26 mouse cellular contexts compared by ENCODE assay signal in genomic region chr2:3745041-3745440, GRCm38 (mm10).
DNase-seq lines count a peak whose midpoint lies in the region; ATAC-seq and TF ChIP-seq lines count a peak whose summit lies in the region.
"Had no signal": no experiment of that assay in that cellular context is flagged by ENCODE, and none has a peak within 500 bp of the region (broad histone marks: within the 10 kb centered on the region; RNA-seq: fewer than 3 reads in every experiment).

No protein-coding gene starts in this region.

- no peaks in the 10 kb centered on the region for H3K9me3 ChIP-seq in heart, embryonic 12.5 days (replicated peaks)
- H3K9me3 ChIP-seq in heart, embryonic 15.5 days (replicated peaks) = no peaks in the 10 kb centered on the region
- H3K9me3 ChIP-seq in limb, embryonic 11.5 days (ENCODE audit: control insufficient read depth, low read length) = no peaks in the 10 kb centered on the region
- H3K9me3 ChIP-seq in limb, embryonic 10.5 days (replicated peaks) = no peaks in the 10 kb centered on the region
- H3K9me3 ChIP-seq: embryonic facial prominence, embryonic 12.5 days; embryonic facial prominence, embryonic 15.5 days; hindbrain, embryonic 10.5 days; hindbrain, embryonic 13.5 days; intestine, embryonic 15.5 days had no signal

- no peak for TF ChIP-seq CTCF in lung, adult 2 months (IDR thresholded peaks at IDR 0.05; ENCODE audit: insufficient read depth, low read length)

- H3K36me3 ChIP-seq in heart, embryonic 12.5 days = 0 out of 2 replicates have a peak, but pooled peaks cover 2% of the 10 kb centered on the region
- no peaks in the 10 kb centered on the region for H3K36me3 ChIP-seq in heart, embryonic 15.5 days
- H3K36me3 ChIP-seq in limb, embryonic 11.5 days (ENCODE audit: control insufficient read depth, insufficient read depth, low read length) = no peaks in the 10 kb centered on the region
- H3K36me3 ChIP-seq in limb, embryonic 10.5 days = no peaks in the 10 kb centered on the region
- H3K36me3 ChIP-seq: embryonic facial prominence, embryonic 12.5 days; embryonic facial prominence, embryonic 15.5 days; hindbrain, embryonic 10.5 days; hindbrain, embryonic 13.5 days; intestine, embryonic 15.5 days had no signal

- ATAC-seq in heart, embryonic 12.5 days (ENCODE audit: insufficient number of reproducible peaks, low FRiP score) = 0 out of 2 replicates have a peak, but pooled peaks have one; percentile 19
- peak; percentile 41; the same call in 1 of the 2 replicates for ATAC-seq in heart, embryonic 15.5 days (replicated peaks; ENCODE audit: insufficient number of reproducible peaks, insufficient read depth, low FRiP score, low read depth)
- ATAC-seq in limb, embryonic 11.5 days (ENCODE audit: insufficient number of reproducible peaks, low FRiP score, low TSS enrichment, low read depth) = no peak
- ATAC-seq: CD4-positive, CD25-positive, alpha-beta regulatory T cell, adult 4 months; forebrain, embryonic 14.5 days; forebrain, postnatal 0 days; intestine, embryonic 15.5 days had no signal

- no peak overlapping the region for H3K9ac ChIP-seq in heart, embryonic 12.5 days
- no peak overlapping the region for H3K9ac ChIP-seq in heart, embryonic 15.5 days
- H3K9ac ChIP-seq in limb, embryonic 11.5 days (ENCODE audit: low read length) = no peak overlapping the region
- H3K9ac ChIP-seq: embryonic facial prominence, embryonic 12.5 days; embryonic facial prominence, embryonic 15.5 days; forebrain, postnatal 0 days; hindbrain, embryonic 13.5 days; intestine, embryonic 15.5 days had no signal

- H3K4me1 ChIP-seq in heart, embryonic 12.5 days (replicated peaks) = peaks cover 74% of the 10 kb centered on the region
- H3K4me1 ChIP-seq in heart, embryonic 15.5 days (replicated peaks) = peaks cover 61% of the 10 kb centered on the region
- peaks cover 9% of the 10 kb centered on the region for H3K4me1 ChIP-seq in limb, embryonic 11.5 days (ENCODE audit: control insufficient read depth, insufficient read depth, low read length)
- peaks cover 29% of the 10 kb centered on the region for H3K4me1 ChIP-seq in limb, embryonic 10.5 days
- peaks cover 15% of the 10 kb centered on the region for H3K4me1 ChIP-seq in lung, adult 2 months (ENCODE audit: control insufficient read depth, insufficient read depth, low read length)

- H3K4me2 ChIP-seq in heart, embryonic 12.5 days = no peak overlapping the region
- H3K4me2 ChIP-seq in heart, embryonic 15.5 days = peak overlapping the region; percentile 10; the same call in 1 of the 2 replicates
- H3K4me2 ChIP-seq in limb, embryonic 11.5 days (ENCODE audit: low read depth, severe bottlenecking) = no peak overlapping the region
- H3K4me2 ChIP-seq: embryonic facial prominence, embryonic 12.5 days; embryonic facial prominence, embryonic 15.5 days; hindbrain, embryonic 13.5 days; intestine, embryonic 15.5 days had no signal

- no peaks in the 10 kb centered on the region for H3K27me3 ChIP-seq in heart, embryonic 12.5 days (replicated peaks)
- no peaks in the 10 kb centered on the region for H3K27me3 ChIP-seq in heart, embryonic 15.5 days
- H3K27me3 ChIP-seq in limb, embryonic 11.5 days (ENCODE audit: control insufficient read depth, insufficient read depth, low read length) = no peaks in the 10 kb centered on the region
- no peaks in the 10 kb centered on the region for H3K27me3 ChIP-seq in limb, embryonic 10.5 days (ENCODE audit: low read depth, poor library complexity, severe bottlenecking)
- H3K27me3 ChIP-seq: embryonic facial prominence, embryonic 12.5 days; embryonic facial prominence, embryonic 15.5 days; hindbrain, embryonic 13.5 days; intestine, embryonic 15.5 days had no signal

- H3K27ac ChIP-seq in heart, embryonic 12.5 days (ENCODE audit: poor library complexity, severe bottlenecking) = peak overlapping the region; percentile 73
- H3K27ac ChIP-seq in heart, embryonic 15.5 days = peak overlapping the region; percentile 75
- 0 out of 2 replicates have a peak overlapping the region, but pooled peaks have one; percentile 21 for H3K27ac ChIP-seq in limb, embryonic 11.5 days (replicated peaks; ENCODE audit: low read depth, low read length)
- no peak overlapping the region for H3K27ac ChIP-seq in limb, embryonic 10.5 days
- H3K27ac ChIP-seq: embryonic facial prominence, embryonic 12.5 days; embryonic facial prominence, embryonic 15.5 days; gastrocnemius, adult 2 months; heart, adult 2 months; hindbrain, embryonic 10.5 days; hindbrain, embryonic 13.5 days; intestine, embryonic 15.5 days had no signal

- WGBS in heart, embryonic 12.5 days = 23% methylated on average over 3 of the region's 3 CpGs
- 31% methylated on average over 3 of the region's 3 CpGs for WGBS in heart, embryonic 15.5 days
- 92% methylated on average over 3 of the region's 3 CpGs for WGBS in limb, embryonic 11.5 days
- 92% methylated on average over 3 of the region's 3 CpGs for WGBS in limb, embryonic 10.5 days
- 64% methylated on average over 3 of the region's 3 CpGs for WGBS in lung, adult 2 months

- no peak for DNase-seq in heart, adult 18-20 months
- no peak for DNase-seq in heart, adult 11 months
- DNase-seq in limb, embryonic 11.5 days (ENCODE audit: low spot score) = no peak
- DNase-seq in limb, embryonic 10.5 days (ENCODE audit: low spot score) = no peak
- DNase-seq in lung, postnatal 36 days = peak; percentile 39
- no peak for DNase-seq in lung, adult 2 months
- DNase-seq: adrenal gland, adult 2 months; adrenal gland, postnatal 14 days; cerebellum, adult 11 months; cerebellum, adult 2 months; cerebellum, adult 9-11 months; cerebellum, postnatal 25 days; forebrain, postnatal 0 days; gastrocnemius, adult 2 months; gastrocnemius, postnatal 14 days; heart, adult 2 months; kidney, adult 11 months had no signal

- no peak for TF ChIP-seq POLR2A in lung, adult 2 months (IDR thresholded peaks at IDR 0.05; ENCODE audit: borderline replicate concordance, extremely low read depth, low read depth, low read length)

- no peak overlapping the region for H3K4me3 ChIP-seq in heart, embryonic 12.5 days
- no peak overlapping the region for H3K4me3 ChIP-seq in heart, embryonic 15.5 days
- H3K4me3 ChIP-seq in limb, embryonic 11.5 days (ENCODE audit: low read depth, low read length) = no peak overlapping the region
- H3K4me3 ChIP-seq in limb, embryonic 10.5 days = no peak overlapping the region
- no peak overlapping the region for H3K4me3 ChIP-seq in lung, adult 2 months (replicated peaks; ENCODE audit: extremely low read depth, low read depth, low read length)
- H3K4me3 ChIP-seq: embryonic facial prominence, embryonic 12.5 days; embryonic facial prominence, embryonic 15.5 days; gastrocnemius, adult 2 months; heart, adult 2 months; hindbrain, embryonic 10.5 days; hindbrain, embryonic 13.5 days; intestine, embryonic 15.5 days had no signal
